21 mouse cellular contexts compared by ENCODE assay signal in the genomic region with DNA sequence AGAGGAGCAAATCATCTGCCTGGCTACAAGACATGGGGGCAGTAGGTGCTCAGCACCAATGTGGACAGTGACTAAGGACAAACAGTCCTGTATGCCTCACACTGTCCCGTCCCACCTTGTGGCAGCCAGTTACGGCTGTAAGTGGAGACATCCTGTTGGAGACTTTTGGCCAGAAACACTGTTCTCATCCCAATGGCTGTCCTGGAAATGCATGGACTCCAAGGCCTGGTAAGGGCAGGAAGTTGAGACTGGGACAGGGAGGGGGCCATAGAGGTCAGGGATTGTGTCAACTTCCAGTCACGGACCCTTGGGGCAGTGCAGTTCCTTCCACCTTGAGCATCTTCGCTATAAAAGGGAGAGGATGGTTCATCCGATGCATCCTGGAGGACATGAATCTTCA. TPM values are rescaled to one million over a fixed set of nuclear protein-coding genes. Genes with fewer than 3 reads are reported as not detected.
DNase-seq lines count a peak whose midpoint lies in the region; ATAC-seq and TF ChIP-seq lines count a peak whose summit lies in the region.
"Had no signal": no experiment of that assay in that cellular context is flagged by ENCODE, and none has a peak within 500 bp of the region (broad histone marks: within the 10 kb centered on the region; RNA-seq: fewer than 3 reads in every experiment).

No protein-coding gene starts in this region.

- ATAC-seq in kidney, embryonic 14.5 days (ENCODE audit: low FRiP score, low TSS enrichment) = no peak
- no peak for ATAC-seq in liver, embryonic 13.5 days (ENCODE audit: low read depth)
- ATAC-seq in liver, embryonic 11.5 days (replicated peaks; ENCODE audit: low FRiP score) = no peak
- ATAC-seq in liver, postnatal 0 days = no peak
- ATAC-seq: forebrain, embryonic 15.5 days; intestine, postnatal 0 days had no signal

- no peak overlapping the region for H3K4me2 ChIP-seq in kidney, embryonic 14.5 days (replicated peaks; ENCODE audit: low read depth, low read length)
- H3K4me2 ChIP-seq in liver, embryonic 13.5 days = no peak overlapping the region
- no peak overlapping the region for H3K4me2 ChIP-seq in liver, embryonic 11.5 days
- no peak overlapping the region for H3K4me2 ChIP-seq in liver, postnatal 0 days (ENCODE audit: low read depth, low read length)
- H3K4me2 ChIP-seq: forebrain, embryonic 15.5 days had no signal

- TF ChIP-seq POLR2A in kidney, adult 2 months (IDR thresholded peaks at IDR 0.05; ENCODE audit: low read depth, low read length) = no peak

- no peak for DNase-seq in gastrocnemius, adult 2 months
- DNase-seq in gastrocnemius, postnatal 36 days = no peak
- DNase-seq in kidney, adult 2 months = peak; percentile 69
- no peak for DNase-seq in liver, embryonic 13.5 days
- DNase-seq in liver, embryonic 11.5 days (ENCODE audit: low spot score) = no peak
- no peak for DNase-seq in liver, postnatal 0 days
- no peak for DNase-seq in thymus, postnatal 10 days (ENCODE audit: low spot score in 2 of 2)
- DNase-seq: adrenal gland, postnatal 14 days; cerebellum, adult 9-11 months; gastrocnemius, postnatal 10 days; layer of hippocampus, postnatal 36 days; lung, adult 2 months; lung, postnatal 4 days; midbrain, embryonic 14.5 days; right cerebral cortex, postnatal 14 days; thymus, adult 2 months had no signal

- H3K4me1 ChIP-seq in kidney, adult 2 months (ENCODE audit: control insufficient read depth, insufficient read depth, low read length) = 0 out of 2 replicates have a peak, but pooled peaks cover 2% of the 10 kb centered on the region
- H3K4me1 ChIP-seq in kidney, embryonic 14.5 days (ENCODE audit: control insufficient read depth, insufficient read depth, low read length) = peaks cover 6% of the 10 kb centered on the region; the same call in 1 of the 2 replicates
- H3K4me1 ChIP-seq in liver, embryonic 13.5 days (replicated peaks) = peaks cover 78% of the 10 kb centered on the region
- peaks cover 44% of the 10 kb centered on the region for H3K4me1 ChIP-seq in liver, embryonic 11.5 days (replicated peaks; ENCODE audit: control insufficient read depth, insufficient read depth, low read length)
- H3K4me1 ChIP-seq in liver, postnatal 0 days (ENCODE audit: insufficient read depth) = peaks cover 57% of the 10 kb centered on the region

- no peak overlapping the region for H3K4me3 ChIP-seq in gastrocnemius, adult 2 months
- no peak overlapping the region for H3K4me3 ChIP-seq in kidney, adult 2 months (ENCODE audit: insufficient read depth, low read depth, low read length)
- no peak overlapping the region for H3K4me3 ChIP-seq in kidney, embryonic 14.5 days (ENCODE audit: low read length)
- no peak overlapping the region for H3K4me3 ChIP-seq in liver, embryonic 13.5 days (replicated peaks)
- no peak overlapping the region for H3K4me3 ChIP-seq in liver, embryonic 11.5 days (ENCODE audit: low read depth, low read length)
- H3K4me3 ChIP-seq in liver, postnatal 0 days (ENCODE audit: low read depth, low read length) = no peak overlapping the region
- H3K4me3 ChIP-seq: embryonic facial prominence, embryonic 10.5 days; forebrain, embryonic 15.5 days had no signal

- intact Hi-C loops in gastrocnemius, adult 2 months (cut with DNase I) = no loop called here
- intact Hi-C loops in gastrocnemius, postnatal 36 days (cut with DNase I) = no loop called here

- H3K36me3 ChIP-seq in kidney, adult 2 months (ENCODE audit: control insufficient read depth, insufficient read depth, low read length) = no peaks in the 10 kb centered on the region
- H3K36me3 ChIP-seq in kidney, embryonic 14.5 days (ENCODE audit: control insufficient read depth, insufficient read depth, low read length) = no peaks in the 10 kb centered on the region
- no peaks in the 10 kb centered on the region for H3K36me3 ChIP-seq in liver, embryonic 13.5 days
- H3K36me3 ChIP-seq in liver, embryonic 11.5 days (ENCODE audit: control insufficient read depth, insufficient read depth, low read length) = no peaks in the 10 kb centered on the region
- H3K36me3 ChIP-seq in liver, postnatal 0 days (replicated peaks; ENCODE audit: insufficient read depth, low read length) = no peaks in the 10 kb centered on the region
- H3K36me3 ChIP-seq: embryonic facial prominence, embryonic 10.5 days; forebrain, embryonic 15.5 days had no signal

- H3K27ac ChIP-seq in gastrocnemius, adult 2 months = peak overlapping the region; percentile 69
- H3K27ac ChIP-seq in kidney, adult 2 months (ENCODE audit: insufficient read depth, low read depth, low read length) = peak overlapping the region; percentile 35; the same call in 1 of the 2 replicates
- no peak overlapping the region for H3K27ac ChIP-seq in kidney, embryonic 14.5 days (ENCODE audit: low read depth, low read length)
- peak overlapping the region; percentile 99 for H3K27ac ChIP-seq in liver, embryonic 13.5 days
- no peak overlapping the region; the same call in 1 of the 2 replicates for H3K27ac ChIP-seq in liver, embryonic 11.5 days (ENCODE audit: low read depth, low read length)
- peak overlapping the region; percentile 12; the same call in 1 of the 2 replicates for H3K27ac ChIP-seq in liver, postnatal 0 days (ENCODE audit: low read depth)
- H3K27ac ChIP-seq: embryonic facial prominence, embryonic 10.5 days; forebrain, embryonic 15.5 days; stomach, postnatal 0 days had no signal

- H3K9ac ChIP-seq in kidney, embryonic 14.5 days (ENCODE audit: low read depth, low read length) = no peak overlapping the region
- H3K9ac ChIP-seq in liver, embryonic 13.5 days = peak overlapping the region; percentile 73
- no peak overlapping the region for H3K9ac ChIP-seq in liver, embryonic 11.5 days (ENCODE audit: low read depth, low read length)
- no peak overlapping the region for H3K9ac ChIP-seq in liver, postnatal 0 days (replicated peaks)
- H3K9ac ChIP-seq: forebrain, embryonic 15.5 days had no signal

- 68% methylated on average over 5 of the region's 5 CpGs for WGBS in kidney, adult 2 months
- WGBS in kidney, embryonic 14.5 days = 61% methylated on average over 5 of the region's 5 CpGs
- 83% methylated on average over 5 of the region's 5 CpGs for WGBS in liver, embryonic 13.5 days (ENCODE audit: insufficient replicate concordance)
- WGBS in liver, embryonic 11.5 days = 80% methylated on average over 5 of the region's 5 CpGs
- 82% methylated on average over 5 of the region's 5 CpGs for WGBS in liver, postnatal 0 days (ENCODE audit: insufficient replicate concordance)

- no peak for TF ChIP-seq EP300 in liver, postnatal 0 days (IDR thresholded peaks at IDR 0.05; ENCODE audit: low read depth)

- no peaks in the 10 kb centered on the region for H3K27me3 ChIP-seq in kidney, adult 2 months (replicated peaks; ENCODE audit: control insufficient read depth, insufficient read depth, low read length)
- H3K27me3 ChIP-seq in kidney, embryonic 14.5 days (ENCODE audit: control insufficient read depth, insufficient read depth, low read length) = no peaks in the 10 kb centered on the region
- no peaks in the 10 kb centered on the region for H3K27me3 ChIP-seq in liver, embryonic 13.5 days
- H3K27me3 ChIP-seq in liver, embryonic 11.5 days (replicated peaks; ENCODE audit: control insufficient read depth, insufficient read depth, low read length) = no peaks in the 10 kb centered on the region
- H3K27me3 ChIP-seq in liver, postnatal 0 days (ENCODE audit: insufficient read depth, low read length) = no peaks in the 10 kb centered on the region
- H3K27me3 ChIP-seq: forebrain, embryonic 15.5 days had no signal

- no peaks in the 10 kb centered on the region for H3K9me3 ChIP-seq in kidney, embryonic 14.5 days (ENCODE audit: control insufficient read depth, low read length)
- no peaks in the 10 kb centered on the region for H3K9me3 ChIP-seq in liver, embryonic 13.5 days (replicated peaks)
- H3K9me3 ChIP-seq in liver, embryonic 11.5 days (ENCODE audit: control insufficient read depth, low read length) = no peaks in the 10 kb centered on the region
- no peaks in the 10 kb centered on the region for H3K9me3 ChIP-seq in liver, postnatal 0 days (ENCODE audit: low read length)
- H3K9me3 ChIP-seq: embryonic facial prominence, embryonic 10.5 days; forebrain, embryonic 15.5 days had no signal

- no peak for TF ChIP-seq CTCF in gastrocnemius, adult 2 months (IDR thresholded peaks at IDR 0.05)
- no peak for TF ChIP-seq CTCF in kidney, adult 2 months (conservative IDR thresholded peaks at IDR 0.05; ENCODE audit: insufficient read depth, insufficient read length, low read depth, low read length)
- TF ChIP-seq CTCF in liver, postnatal 0 days (IDR thresholded peaks at IDR 0.05; ENCODE audit: low read depth) = no peak

RNA-seq across cellular contexts. Expression of a gene that starts 24.6 kb away (rescaled TPM):
- total RNA-seq in gastrocnemius, adult 2 months (2021) = 1 to 10 TPM; 3.5 to 3.6 TPM
- total RNA-seq in gastrocnemius, postnatal 36 days (2021) = 1 to 10 TPM; 2.7 TPM
- polyA plus RNA-seq in kidney, adult 2 months (2012; rRNA removed) = 14.2 and 16.0 TPM in 2 replicates
- polyA plus RNA-seq in kidney, embryonic 14.5 days (2014; fragmentation: Nextera tagmentation; extraction: Ambion mirVana) = 39.8 and 45.0 TPM in 2 replicates
- polyA plus RNA-seq in liver, embryonic 13.5 days (2015; fragmentation: Nextera tagmentation; extraction: Ambion mirVana) = 77.9 and 83.7 TPM in 2 replicates
- 81.9 and 84.0 TPM in 2 replicates for polyA plus RNA-seq in liver, embryonic 11.5 days (2014; fragmentation: Nextera tagmentation; extraction: Ambion mirVana)
- 31.0 and 32.4 TPM in 2 replicates for polyA plus RNA-seq in liver, postnatal 0 days (2015; fragmentation: Nextera tagmentation; extraction: Ambion mirVana)

Comparison
In these comparisons a context has a peak if more than half of its experiments do, and no peak if none do; other contexts are left out.
1. H3K27ac ChIP-seq: peak in gastrocnemius, adult 2 months (single experiment), kidney, adult 2 months (single experiment), liver, embryonic 13.5 days (single experiment) and liver, postnatal 0 days (single experiment); none in kidney, embryonic 14.5 days (single experiment) and liver, embryonic 11.5 days (single experiment).